Mouse (Mus musculus) hindbrain, embryonic 16.5 days (tissue): ENCODE data around the gene Gm17660. TPM values are rescaled to one million over a fixed set of nuclear protein-coding genes. Genes with fewer than 3 reads are reported as not detected.

ENCODE experiments used
- ATAC-seq: fragments of 200-750 bp; cut with Nextera tagmentation; 2 replicates; pipeline ENCODE4 v1.8.0; 2017; ENCODE audit warnings: moderate TSS enrichment, moderate library complexity
- H3K27ac ChIP-seq: fragments of 300-500 bp; sonication (generic); 2 replicates; pipeline ENCODE4 v1.5.1; 2014; ENCODE audit warnings: low read depth, mild to moderate bottlenecking, control low read depth, low read length, moderate library complexity
- H3K27me3 ChIP-seq: fragments of 300-500 bp; sonication (generic); replicated peaks from 2 replicates; pipeline ENCODE4 v1.6.1; 2014; ENCODE audit warnings: low read length; ENCODE audit not compliant: control insufficient read depth, insufficient read depth
- H3K36me3 ChIP-seq: fragments of 300-500 bp; sonication (generic); 2 replicates; pipeline ENCODE4 v1.6.1; 2014; ENCODE audit warnings: mild to moderate bottlenecking, low read length, moderate library complexity, mixed read lengths; ENCODE audit not compliant: control insufficient read depth, insufficient read depth
- H3K4me1 ChIP-seq: fragments of 300-500 bp; sonication (generic); 2 replicates; pipeline ENCODE4 v1.6.1; 2014; ENCODE audit warnings: low read depth, low read length; ENCODE audit not compliant: control insufficient read depth, insufficient read depth
- H3K4me2 ChIP-seq: fragments of 300-500 bp; sonication (generic); 2 replicates; pipeline ENCODE4 v1.6.1; 2014; ENCODE audit warnings: mild to moderate bottlenecking, low read length, control low read depth, moderate library complexity
- H3K4me3 ChIP-seq: fragments of 300-500 bp; sonication (generic); 2 replicates; pipeline ENCODE4 v1.5.1; 2014; ENCODE audit warnings: mild to moderate bottlenecking, low read length, control low read depth, moderate library complexity
- H3K9ac ChIP-seq: fragments of 300-500 bp; sonication (generic); 2 replicates; pipeline ENCODE4 v1.6.1; 2014; ENCODE audit warnings: low read depth, mild to moderate bottlenecking, control low read depth, low read length, moderate library complexity
- H3K9me3 ChIP-seq: fragments of 300-500 bp; sonication (generic); 2 replicates; pipeline ENCODE4 v1.6.1; 2014; ENCODE audit warnings: mild to moderate bottlenecking, low read length, moderate library complexity; ENCODE audit not compliant: control insufficient read depth
- WGBS: fragments of 180-500 bp; shearing (Covaris S2); extraction: QIAGEN DNeasy Blood & Tissue Kit; methylation state at CpG from one replicate; pipeline ENCODE4 v1.1.7; 2014; 5-methylcytosine and 5-hydroxymethylcytosine counted together
- polyA plus RNA-seq: library from polyadenylated mRNA; unstranded; fragments of >200 nt; fragmentation: Nextera tagmentation; extraction: Ambion mirVana; gene quantifications from 2 replicates; pipeline ENCODE4 v1.2.1, GENCODE M21; 2015

Gm17660 gene
- polyA plus RNA-seq, 1 experiment from 2014 or later = 0.44 TPM

- no peak for ATAC-seq
- Histone ChIP-seq H3K27me3 (no peaks in the 10 kb centered on the region), H3K4me2 (no peak overlapping the region), H3K9me3 (no peaks in the 10 kb centered on the region), H3K9ac (no peak overlapping the region), H3K36me3 (no peaks in the 10 kb centered on the region), H3K4me3 (no peak overlapping the region), H3K4me1 (no peaks in the 10 kb centered on the region), H3K27ac (0 out of 2 replicates have a peak overlapping the region, but pooled peaks have one; percentile 44)
- WGBS = 82% methylated on average over 11 of the region's 11 CpGs
These were observed 18.1 kb upstream of the Gm17660 start for GRCm38 (mm10) chr5:104095416-104096077.

GRCm38 (mm10) chr5:104089751-104090150, 12.3 kb upstream of the Gm17660 start:
- no peaks in the 10 kb centered on the region for H3K4me1 ChIP-seq
- no peak overlapping the region for H3K27ac ChIP-seq
- ATAC-seq = no peak
- WGBS = 85% methylated on average over 2 of the region's 2 CpGs
- no peak overlapping the region for H3K4me3 ChIP-seq
- peaks cover 6% of the 10 kb centered on the region; the same call in 1 of the 2 replicates for H3K36me3 ChIP-seq
- no peak overlapping the region for H3K4me2 ChIP-seq
- no peaks in the 10 kb centered on the region for H3K9me3 ChIP-seq
- H3K27me3 ChIP-seq = no peaks in the 10 kb centered on the region
- no peak overlapping the region for H3K9ac ChIP-seq

GRCm38 (mm10) chr5:104085366-104085765, 8.0 kb upstream of the Gm17660 start:
- no peaks in the 10 kb centered on the region for H3K4me1 ChIP-seq
- H3K27me3 ChIP-seq = no peaks in the 10 kb centered on the region
- no peak overlapping the region for H3K4me3 ChIP-seq
- no peak overlapping the region for H3K9ac ChIP-seq
- ATAC-seq = no peak
- H3K4me2 ChIP-seq = no peak overlapping the region
- H3K9me3 ChIP-seq = no peaks in the 10 kb centered on the region
- H3K27ac ChIP-seq = no peak overlapping the region
- H3K36me3 ChIP-seq = peaks cover 6% of the 10 kb centered on the region; the same call in 1 of the 2 replicates
- WGBS = 83% methylated on average over 9 of the region's 9 CpGs

GRCm38 (mm10) chr5:104080736-104081135, 3.3 kb upstream of the Gm17660 start:
- 91% methylated on average over 6 of the region's 6 CpGs for WGBS

DNA sequence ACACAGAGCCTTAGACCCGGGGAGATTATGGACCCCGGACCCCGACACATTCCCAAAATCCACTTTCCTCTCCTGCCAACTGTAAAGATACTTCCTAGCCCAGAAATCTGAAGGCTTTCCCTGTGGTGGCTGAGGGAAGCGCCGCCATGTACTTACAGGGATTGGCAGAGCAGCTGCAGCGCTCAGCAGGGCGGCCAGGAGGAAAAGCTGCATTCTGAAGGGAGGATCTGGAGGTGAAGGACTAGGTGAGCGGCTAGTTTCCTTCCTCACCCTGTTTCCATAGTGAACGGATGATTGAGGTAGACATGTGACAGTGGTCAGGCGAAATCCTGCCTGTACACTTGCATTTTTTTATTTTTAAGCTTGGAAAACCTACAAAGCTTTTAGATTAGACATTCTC, 1.0 kb downstream of the Gm17660 start:
- no peaks in the 10 kb centered on the region; the same call in 1 of the 2 replicates for H3K4me1 ChIP-seq
- no peaks in the 10 kb centered on the region for H3K36me3 ChIP-seq
- H3K9me3 ChIP-seq = no peaks in the 10 kb centered on the region
- H3K4me2 ChIP-seq = no peak overlapping the region
- no peaks in the 10 kb centered on the region for H3K27me3 ChIP-seq
- ATAC-seq = 0 out of 2 replicates have a peak, but pooled peaks have one; percentile 37
- H3K4me3 ChIP-seq = no peak overlapping the region
- no peak overlapping the region for H3K27ac ChIP-seq
- 47% methylated on average over 10 of the region's 10 CpGs for WGBS
- H3K9ac ChIP-seq = no peak overlapping the region

More at GRCm38 (mm10) chr5:104080736-104081135, 3.3 kb upstream of the Gm17660 start:
- Histone ChIP-seq H3K27me3 (no peaks in the 10 kb centered on the region), H3K4me2 (no peak overlapping the region), H3K9ac (no peak overlapping the region), H3K27ac (no peak overlapping the region), H3K4me1 (no peaks in the 10 kb centered on the region; the same call in 1 of the 2 replicates), H3K36me3 (no peaks in the 10 kb centered on the region), H3K9me3 (no peaks in the 10 kb centered on the region), H3K4me3 (no peak overlapping the region)
- ATAC-seq = no peak

DNA sequence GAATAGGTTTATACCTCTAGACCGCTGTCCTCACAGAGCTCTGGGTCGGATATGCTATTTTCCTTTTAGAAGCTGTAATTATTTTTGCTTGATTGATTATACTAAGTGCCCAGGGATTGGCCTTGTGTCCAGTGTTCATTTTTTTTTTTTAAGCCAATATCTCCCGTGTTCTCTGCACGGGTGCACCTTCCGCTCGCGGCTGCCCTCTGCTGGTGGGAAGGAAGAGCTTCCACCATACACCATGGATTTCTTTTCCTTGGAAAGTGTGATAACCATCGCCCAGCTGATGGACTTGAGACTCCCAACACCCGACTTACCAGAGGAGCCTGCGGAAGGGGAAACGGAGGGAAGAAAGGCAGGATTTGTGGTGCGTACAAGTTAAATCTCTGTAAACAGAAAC, 3.0 kb downstream of the Gm17660 start:
- ATAC-seq = no peak
- no peak overlapping the region for H3K4me3 ChIP-seq
- H3K27ac ChIP-seq = no peak overlapping the region
- no peak overlapping the region for H3K9ac ChIP-seq
- no peaks in the 10 kb centered on the region for H3K36me3 ChIP-seq
- no peaks in the 10 kb centered on the region; the same call in 1 of the 2 replicates for H3K4me1 ChIP-seq
- H3K4me2 ChIP-seq = no peak overlapping the region
- 32% methylated on average over 12 of the region's 12 CpGs for WGBS
- no peaks in the 10 kb centered on the region for H3K9me3 ChIP-seq
- no peaks in the 10 kb centered on the region for H3K27me3 ChIP-seq

DNA sequence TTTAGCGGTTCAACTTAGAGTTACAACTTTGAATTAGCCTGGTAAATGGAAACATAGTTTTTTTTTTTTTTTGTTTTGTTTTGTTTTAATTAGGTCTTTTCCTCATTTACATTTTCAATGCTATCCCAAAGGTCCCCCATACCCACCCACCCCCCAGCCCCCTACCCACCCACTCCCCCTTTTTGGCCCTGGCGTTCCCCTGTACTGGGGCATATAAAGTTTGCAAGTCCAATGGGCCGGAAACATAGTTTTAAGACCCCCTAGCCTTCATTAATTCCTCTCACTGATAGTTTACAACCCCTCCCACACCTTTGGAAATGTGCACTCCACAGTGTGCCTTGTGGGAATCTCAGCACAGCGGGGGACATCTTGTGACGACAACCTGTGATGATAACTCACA, 3.8 kb downstream of the Gm17660 start:
- WGBS = 77% methylated on average over 5 of the region's 5 CpGs

GRCm38 (mm10) chr5:104072272-104072886, 5.0 kb downstream of the Gm17660 start:
- no peaks in the 10 kb centered on the region for H3K27me3 ChIP-seq
- H3K4me2 ChIP-seq = no peak overlapping the region
- no peaks in the 10 kb centered on the region for H3K9me3 ChIP-seq
- 14% methylated on average over 6 of the region's 8 CpGs for WGBS
- peak; percentile 86 for ATAC-seq
- no peak overlapping the region for H3K9ac ChIP-seq
- H3K4me3 ChIP-seq = no peak overlapping the region
- no peaks in the 10 kb centered on the region; the same call in 1 of the 2 replicates for H3K4me1 ChIP-seq
- H3K27ac ChIP-seq = no peak overlapping the region
- no peaks in the 10 kb centered on the region for H3K36me3 ChIP-seq

More for the DNA sequence above, 3.8 kb downstream of the Gm17660 start:
- H3K27ac ChIP-seq = no peak overlapping the region
- H3K4me2 ChIP-seq = no peak overlapping the region
- H3K9me3 ChIP-seq = no peaks in the 10 kb centered on the region
- H3K9ac ChIP-seq = no peak overlapping the region
- no peak overlapping the region for H3K4me3 ChIP-seq
- no peaks in the 10 kb centered on the region for H3K36me3 ChIP-seq
- H3K27me3 ChIP-seq = no peaks in the 10 kb centered on the region
- H3K4me1 ChIP-seq = no peaks in the 10 kb centered on the region; the same call in 1 of the 2 replicates
- peak; percentile 71 for ATAC-seq

- H3K4me2 ChIP-seq = no peak overlapping the region
- H3K9ac ChIP-seq = no peak overlapping the region
- H3K27ac ChIP-seq = no peak overlapping the region
- no peak for ATAC-seq
- no peaks in the 10 kb centered on the region; the same call in 1 of the 2 replicates for H3K4me1 ChIP-seq
- no peaks in the 10 kb centered on the region for H3K36me3 ChIP-seq
- no peaks in the 10 kb centered on the region for H3K9me3 ChIP-seq
- H3K27me3 ChIP-seq = no peaks in the 10 kb centered on the region
- no peak overlapping the region for H3K4me3 ChIP-seq
- 61% methylated on average over 4 of the region's 4 CpGs for WGBS
These were observed 6.4 kb downstream of the Gm17660 start for GRCm38 (mm10) chr5:104071048-104071447.
